Mouse (Mus musculus): ENCODE measurements around the gene Ptbp1.

The Ptbp1 gene

DNA sequence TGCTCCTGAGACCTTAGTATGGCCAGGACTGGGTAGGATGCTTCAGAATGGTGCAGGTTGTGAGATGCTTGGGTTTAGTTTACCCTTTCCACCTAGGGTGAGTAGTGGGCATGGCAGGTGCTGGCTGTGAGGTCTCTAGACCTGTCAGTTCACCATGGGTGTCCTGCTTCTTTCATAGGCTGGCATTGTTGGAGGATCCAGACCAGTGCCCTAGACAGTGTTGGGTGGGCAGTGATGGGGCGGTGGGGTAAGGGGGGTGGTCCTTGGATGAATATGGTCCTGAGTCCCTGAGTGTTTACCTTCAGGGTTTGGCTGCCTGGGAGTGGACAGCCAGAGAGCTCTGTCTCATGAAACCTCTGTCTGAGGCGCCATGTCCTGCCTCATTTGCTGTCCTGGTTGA is 3.7 kb downstream of the Ptbp1 start:
- no peak for DNase-seq (ENCODE audit: low read depth in 2 of 2, low spot score in 2 of 2)

DNA sequence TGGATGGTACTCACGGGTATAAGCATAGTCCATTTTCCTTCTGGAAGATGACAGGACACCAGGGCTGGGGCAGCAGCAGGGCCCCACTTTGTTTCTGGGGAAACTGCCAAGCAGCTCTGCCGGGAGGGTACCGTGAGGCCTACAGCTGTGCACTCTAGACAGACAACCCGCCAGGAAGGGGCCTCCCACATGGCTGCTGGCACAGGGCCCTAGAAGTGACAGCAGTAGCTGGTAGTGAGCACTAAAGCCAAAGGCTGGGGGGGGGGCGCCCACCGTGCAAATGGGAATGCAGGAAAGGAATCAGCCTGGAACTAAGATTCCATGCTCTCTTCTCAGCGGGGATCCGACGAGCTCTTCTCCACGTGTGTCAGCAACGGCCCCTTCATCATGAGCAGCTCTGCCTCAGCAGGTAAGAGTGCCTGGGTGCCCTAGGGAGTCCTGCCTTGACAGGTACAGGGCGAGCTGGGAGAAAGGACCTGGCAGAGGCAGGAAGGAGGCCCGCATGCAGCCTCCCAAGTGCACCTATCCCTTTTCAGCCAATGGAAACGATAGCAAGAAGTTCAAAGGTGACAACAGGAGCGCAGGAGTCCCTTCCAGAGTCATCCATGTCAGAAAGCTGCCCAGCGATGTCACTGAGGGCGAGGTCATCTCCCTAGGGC is 4.3 kb downstream of the Ptbp1 start:
- no peak for DNase-seq (ENCODE audit: low read depth in 2 of 2, low spot score in 2 of 2)

- no peak for DNase-seq (ENCODE audit: low read depth in 2 of 2, low spot score in 2 of 2)
These were observed 4.9 kb downstream of the Ptbp1 start for GRCm38 (mm10) chr10:79859116-79859515.

DNA sequence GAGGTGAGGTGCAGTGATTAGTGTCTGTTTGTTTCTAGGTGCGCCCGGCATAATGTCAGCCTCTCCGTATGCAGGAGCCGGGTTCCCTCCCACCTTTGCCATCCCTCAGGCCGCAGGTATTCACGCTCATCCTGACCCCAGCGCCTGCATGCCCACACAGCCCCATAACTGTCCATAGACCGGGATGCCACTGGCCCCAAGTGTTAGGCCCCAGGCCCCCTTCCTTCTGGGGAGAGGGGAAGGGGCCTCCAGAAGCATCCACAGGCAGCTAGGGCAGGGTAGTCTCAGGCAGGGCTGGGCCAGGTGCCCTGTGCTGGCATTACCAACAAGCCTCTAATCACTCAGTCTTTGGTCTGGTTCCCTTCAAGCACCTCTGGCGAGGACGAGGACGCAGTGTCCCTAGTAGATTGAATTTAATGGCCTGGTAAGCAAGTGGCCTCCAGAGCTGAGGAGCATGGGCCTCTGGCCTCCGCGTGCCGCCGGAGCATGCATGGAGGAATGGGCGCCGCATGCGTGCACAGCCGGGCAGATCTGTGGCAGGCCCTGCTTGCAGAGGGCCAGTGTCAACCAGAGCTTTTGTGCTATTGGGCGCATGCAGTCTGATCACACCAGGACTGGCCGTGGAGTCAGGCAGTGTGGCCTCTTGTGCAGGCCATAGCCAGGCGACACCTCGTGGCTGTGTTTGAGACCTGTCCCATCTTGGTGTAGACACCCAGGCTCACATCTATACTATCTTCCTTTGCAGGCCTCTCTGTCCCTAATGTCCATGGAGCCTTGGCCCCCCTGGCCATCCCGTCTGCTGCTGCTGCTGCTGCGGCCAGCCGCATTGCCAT is 6.1 kb downstream of the Ptbp1 start:
- DNase-seq (ENCODE audit: low read depth in 2 of 2, low spot score in 2 of 2) = no peak

DNA sequence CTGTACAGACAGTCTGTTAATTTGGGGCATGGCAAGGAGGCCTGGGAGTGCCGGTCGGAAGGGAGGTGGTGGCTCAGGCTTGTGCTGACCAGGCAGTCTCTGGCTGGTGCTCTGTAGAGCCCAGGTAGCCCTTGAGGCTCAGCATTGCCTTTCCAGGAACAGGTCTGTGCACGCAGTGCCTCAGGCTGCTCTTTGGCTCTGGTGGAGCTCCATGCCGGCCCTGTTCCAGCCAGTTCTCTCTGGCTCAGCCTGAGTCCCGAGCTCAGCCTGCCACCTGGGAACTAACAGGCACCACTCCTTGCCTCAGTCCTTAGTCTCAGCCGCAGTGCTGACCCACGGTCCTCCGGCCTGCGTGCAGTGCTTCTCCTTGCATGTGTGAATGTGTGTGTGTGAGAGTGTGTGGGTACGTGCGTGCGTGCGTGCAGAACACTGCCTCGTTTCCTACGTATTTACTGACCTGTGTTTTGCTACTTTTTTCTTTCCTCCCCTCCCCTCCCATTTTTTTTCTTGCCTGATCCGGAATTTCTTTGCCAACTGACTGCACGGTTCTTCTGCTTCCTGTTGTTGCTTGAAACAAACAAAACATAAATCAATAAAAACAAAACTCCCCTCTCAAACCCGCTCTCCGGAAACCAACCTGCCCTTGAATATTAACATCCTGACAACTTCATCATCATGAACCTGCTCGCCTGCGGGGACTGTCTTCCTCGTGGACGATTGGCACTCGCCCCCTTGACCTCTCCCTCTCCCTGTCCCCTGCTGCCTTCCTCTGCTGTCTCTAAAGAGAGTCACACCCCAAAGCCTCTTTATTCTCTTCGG is 7.2 kb downstream of the Ptbp1 start:
- DNase-seq (ENCODE audit: low read depth in 2 of 2, low spot score in 2 of 2) = no peak

DNA sequence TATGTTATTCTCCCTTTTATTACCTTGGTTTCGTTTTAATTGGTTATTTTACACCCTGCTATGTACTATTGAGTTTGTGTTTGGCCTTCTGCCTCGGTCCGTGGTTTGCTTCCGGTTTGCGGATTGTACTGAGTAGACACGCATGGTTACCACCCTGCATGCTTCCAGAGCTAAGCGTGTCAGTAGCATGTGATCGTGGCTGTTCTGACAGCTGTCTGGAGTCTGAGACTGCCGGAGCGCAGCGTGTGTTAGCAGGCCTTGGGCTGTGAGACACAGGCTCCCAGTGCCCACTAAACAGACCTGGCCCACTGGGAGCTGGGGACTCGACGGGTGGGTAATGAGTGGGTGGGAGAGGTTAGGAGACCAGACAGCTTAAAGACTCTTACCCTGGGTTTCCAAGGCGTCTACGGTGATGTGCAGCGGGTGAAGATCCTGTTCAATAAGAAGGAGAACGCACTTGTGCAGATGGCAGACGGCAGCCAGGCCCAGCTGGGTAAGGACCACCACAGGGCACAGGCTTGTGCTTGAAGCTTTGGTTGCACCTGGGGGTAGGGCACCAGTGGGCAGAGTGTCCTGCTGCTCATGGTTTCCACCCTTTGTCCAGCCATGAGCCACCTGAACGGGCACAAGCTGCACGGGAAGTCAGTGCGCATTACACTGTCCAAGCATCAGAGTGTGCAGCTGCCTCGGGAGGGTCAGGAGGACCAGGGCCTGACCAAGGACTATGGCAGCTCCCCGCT is 8.0 kb downstream of the Ptbp1 start:
- no peak for DNase-seq (ENCODE audit: low read depth in 2 of 2, low spot score in 2 of 2)

DNA sequence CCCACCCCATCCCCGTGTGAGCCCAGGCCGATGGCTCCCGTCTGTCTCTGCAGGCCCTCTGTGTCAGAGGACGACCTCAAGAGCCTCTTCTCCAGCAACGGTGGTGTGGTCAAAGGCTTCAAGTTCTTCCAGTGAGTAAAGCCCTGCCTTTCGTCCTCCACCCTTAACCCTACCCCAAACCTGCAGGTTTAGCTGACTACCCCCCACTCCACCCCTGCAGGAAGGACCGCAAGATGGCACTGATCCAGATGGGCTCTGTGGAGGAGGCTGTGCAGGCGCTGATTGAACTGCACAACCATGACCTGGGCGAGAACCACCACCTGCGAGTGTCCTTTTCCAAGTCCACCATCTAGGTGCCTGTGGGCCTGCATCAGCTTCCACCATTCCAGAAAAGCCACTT is 8.7 kb downstream of the Ptbp1 start:
- no peak for DNase-seq (ENCODE audit: low read depth in 2 of 2, low spot score in 2 of 2)

DNA sequence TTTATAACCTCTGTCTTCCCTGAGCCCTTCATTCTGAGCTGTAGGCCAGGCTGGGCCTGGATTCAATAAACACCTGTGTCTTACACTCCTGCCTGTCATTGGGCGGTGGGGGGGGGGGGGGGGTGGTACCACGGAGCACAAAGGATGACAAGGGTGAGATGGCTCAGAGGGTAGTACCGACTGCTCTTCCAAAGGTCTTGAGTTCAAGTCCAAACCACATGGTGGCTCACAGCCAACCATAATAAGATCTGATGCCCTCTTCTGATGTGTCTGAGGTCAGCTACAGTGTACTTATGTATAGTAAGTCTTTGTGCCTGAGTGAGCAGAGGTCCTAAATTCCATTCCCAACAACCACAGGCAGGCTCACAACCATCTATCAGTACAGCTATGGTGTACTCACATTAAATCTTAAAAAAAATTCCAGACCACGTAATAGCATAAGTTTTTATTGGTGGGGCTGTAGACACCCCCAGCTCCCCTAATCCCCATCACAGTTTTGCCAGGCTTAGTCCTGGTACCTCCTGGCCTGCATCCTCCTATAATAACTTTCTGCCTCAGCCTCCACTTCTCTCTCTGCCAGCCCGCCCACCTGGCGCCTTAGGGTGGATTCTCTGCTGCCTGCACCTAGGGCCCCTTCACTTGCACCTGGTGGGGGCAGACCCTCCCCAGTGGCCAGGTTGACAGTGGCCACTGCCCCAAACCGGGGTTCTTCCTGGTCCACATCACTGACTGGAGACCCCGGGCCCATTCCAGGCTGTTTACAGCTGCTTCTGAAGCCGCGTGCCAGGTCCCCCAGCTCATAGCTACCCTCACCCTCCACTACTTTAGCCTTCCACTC is 10.3 kb downstream of the Ptbp1 start:
- no peak for DNase-seq (ENCODE audit: low read depth in 2 of 2, low spot score in 2 of 2)

DNA sequence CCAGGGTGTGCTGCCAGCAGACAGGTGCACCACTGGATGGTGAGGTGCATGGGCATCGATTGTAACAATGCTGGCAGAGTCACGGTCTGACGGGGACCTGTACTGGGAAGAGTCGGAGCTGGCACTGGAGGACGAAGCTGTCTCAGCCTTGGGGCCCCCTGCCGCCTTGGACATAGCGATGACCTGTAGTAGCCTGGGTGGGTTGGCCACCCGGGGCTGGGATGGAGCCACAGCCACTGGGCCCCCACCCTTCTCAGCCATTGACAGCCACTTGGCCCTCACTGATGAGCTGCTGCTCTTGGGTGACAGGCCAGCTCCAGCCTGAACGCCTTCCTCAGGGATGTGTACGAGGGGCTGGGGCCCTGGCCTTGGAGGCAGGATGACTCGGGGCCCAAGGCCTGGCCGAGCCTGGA is 11.0 kb downstream of the Ptbp1 start:
- no peak for DNase-seq (ENCODE audit: low read depth in 2 of 2, low spot score in 2 of 2)

- no peak for DNase-seq (ENCODE audit: low read depth in 2 of 2, low spot score in 2 of 2)
These were observed 11.6 kb downstream of the Ptbp1 start for GRCm38 (mm10) chr10:79865801-79866295.

- no peak for DNase-seq (ENCODE audit: low read depth in 2 of 2, low spot score in 2 of 2)
These were observed 12.4 kb downstream of the Ptbp1 start for GRCm38 (mm10) chr10:79866601-79867000.

- DNase-seq (ENCODE audit: low read depth in 2 of 2, low spot score in 2 of 2) = no peak
These were observed 17.6 kb downstream of the Ptbp1 start for GRCm38 (mm10) chr10:79871845-79872244.

- DNase-seq (ENCODE audit: low read depth in 2 of 2, low spot score in 2 of 2) = no peak
These were observed 18.6 kb downstream of the Ptbp1 start for GRCm38 (mm10) chr10:79872862-79873261.

- DNase-seq (ENCODE audit: low read depth in 2 of 2, low spot score in 2 of 2) = no peak
These were observed 19.1 kb downstream of the Ptbp1 start for GRCm38 (mm10) chr10:79873313-79873712.

DNA sequence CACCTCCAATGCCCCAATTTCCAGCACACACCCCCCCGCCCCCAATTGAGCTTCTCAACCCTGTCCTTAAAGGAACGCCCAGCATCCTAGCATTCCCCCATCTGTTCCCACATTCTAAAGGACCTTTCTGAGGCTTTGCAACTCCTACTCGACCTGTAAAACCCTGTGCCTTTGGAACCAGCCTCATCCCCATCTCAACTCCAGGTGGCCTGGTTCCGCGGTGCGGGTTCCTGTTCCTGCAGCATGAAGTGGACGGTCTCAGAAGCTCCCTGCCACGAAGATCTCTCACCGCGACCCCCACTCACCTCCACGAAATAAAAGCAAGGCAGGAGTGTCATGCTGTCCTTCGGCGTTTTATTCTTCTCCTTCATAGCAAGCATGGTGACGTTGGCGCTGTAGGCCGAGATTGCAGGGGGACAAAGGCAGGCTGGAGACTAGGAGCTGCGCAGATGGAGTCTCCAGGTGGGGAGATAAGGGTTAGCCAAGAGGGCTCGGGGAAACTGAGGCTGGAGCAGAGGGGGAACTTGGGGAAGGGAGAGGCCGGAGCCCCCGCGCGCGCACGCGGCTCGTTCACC is 19.6 kb downstream of the Ptbp1 start:
- DNase-seq (ENCODE audit: low read depth in 2 of 2, low spot score in 2 of 2) = no peak

DNA sequence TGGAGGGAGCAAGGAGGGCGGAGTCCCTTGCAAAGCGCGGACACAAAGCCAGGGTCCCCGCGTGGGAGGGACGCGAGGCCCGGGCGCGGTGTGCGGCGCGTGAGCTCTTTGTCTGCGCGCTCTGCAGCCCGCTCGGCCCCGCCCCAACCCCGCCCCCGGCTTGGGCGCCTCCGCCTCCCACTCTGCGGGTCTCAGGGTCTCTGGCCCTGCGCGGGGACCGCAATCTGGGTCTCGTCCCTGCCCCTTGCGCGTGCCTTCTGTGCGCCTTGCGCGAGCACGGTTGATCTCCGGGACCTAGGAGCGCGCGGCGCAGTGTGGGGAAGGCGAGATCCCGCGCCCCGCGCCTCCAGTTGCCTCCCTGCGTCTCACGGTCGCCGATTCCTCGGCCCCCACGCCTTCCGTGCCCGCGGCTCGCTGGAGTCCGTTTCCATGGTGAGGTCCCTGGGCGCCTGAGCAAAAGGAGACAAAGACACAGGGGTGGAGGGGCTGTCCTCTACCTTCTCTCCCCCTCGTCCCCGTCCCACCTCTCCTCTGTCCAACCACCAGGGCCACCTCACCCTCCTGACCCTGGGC is 20.1 kb downstream of the Ptbp1 start, which contains the start of the genes Prtn3 and Plppr3:
Gene Prtn3 (plus strand): TSS at position 187 of the 573 bp plus-strand sequence.
Gene Plppr3 (minus strand): TSS at position 345 of the 573 bp plus-strand sequence.
- no peak for DNase-seq (ENCODE audit: low read depth in 2 of 2, low spot score in 2 of 2)

GRCm38 (mm10) chr10:79877174-79877573 is 22.9 kb downstream of the Ptbp1 start:
- DNase-seq (ENCODE audit: low read depth in 2 of 2, low spot score in 2 of 2) = no peak

- no peak for DNase-seq (ENCODE audit: low read depth in 2 of 2, low spot score in 2 of 2)
These were observed 23.5 kb downstream of the Ptbp1 start for GRCm38 (mm10) chr10:79877757-79878156.

- no peak for DNase-seq (ENCODE audit: low read depth in 2 of 2, low spot score in 2 of 2)
These were observed 25.3 kb downstream of the Ptbp1 start for GRCm38 (mm10) chr10:79879527-79879926.

Data from CD8-positive naive resting alpha-beta T cell, adult 2 months (primary cell).